Mouse (Mus musculus) kidney, adult 2 months (tissue): ENCODE data around the gene Gdpd5. TPM values are rescaled to one million over a fixed set of nuclear protein-coding genes. Genes with fewer than 3 reads are reported as not detected.
A peak's percentile ranks its signal among the peaks of the same experiment; 100 is the strongest.

Source experiments
- DNase-seq: peaks from one replicate; pipeline ENCODE4 v3.0.0; 2021
- H3K27ac ChIP-seq: fragments of 200-500 bp; 2 replicates; pipeline ENCODE4 v1.5.1; 2012; ENCODE audit warnings: low read depth, low read length, control low read depth, inconsistent platforms; ENCODE audit not compliant: insufficient read depth
- H3K27me3 ChIP-seq: fragments of 200-500 bp; replicated peaks from 2 replicates; pipeline ENCODE4 v1.6.1; 2012; ENCODE audit warnings: mild to moderate bottlenecking, moderate library complexity, low read length, inconsistent platforms; ENCODE audit not compliant: control insufficient read depth, insufficient read depth
- H3K36me3 ChIP-seq: fragments of 200-500 bp; 2 replicates; pipeline ENCODE4 v1.6.1; 2012; ENCODE audit warnings: mild to moderate bottlenecking, moderate library complexity, low read length, inconsistent platforms; ENCODE audit not compliant: control insufficient read depth, insufficient read depth
- H3K4me1 ChIP-seq: fragments of 200-500 bp; 2 replicates; pipeline ENCODE4 v1.6.1; 2011; ENCODE audit warnings: low read length; ENCODE audit not compliant: control insufficient read depth, insufficient read depth
- H3K4me3 ChIP-seq: fragments of 200-500 bp; 2 replicates; pipeline ENCODE4 v1.5.1; 2011; ENCODE audit warnings: mild to moderate bottlenecking, low read depth, low read length, control low read depth; ENCODE audit not compliant: insufficient read depth
- CTCF ChIP-seq: fragments of 200-500 bp; conservative IDR thresholded peaks from 2 replicates; pipeline ENCODE4 v1.5.1; 2011; ENCODE audit warnings: low read depth, mild to moderate bottlenecking, control low read depth, low read length, moderate library complexity, mixed read lengths; ENCODE audit not compliant: insufficient read depth, insufficient read length
- POLR2A ChIP-seq: fragments of 200-500 bp; IDR thresholded peaks from one replicate; pipeline ENCODE4 v1.6.1; 2011; ENCODE audit warnings: low read depth, low read length, control low read depth
- WGBS: fragments of 180-500 bp; shearing (Covaris S2); methylation state at CpG from one replicate; pipeline ENCODE4 v1.1.7; 2018; 5-methylcytosine and 5-hydroxymethylcytosine counted together
- polyA plus RNA-seq: library from polyadenylated mRNA; depleted of rRNA; stranded (reverse); fragments of >200 nt; gene quantifications from 2 replicates; pipeline ENCODE4 v1.2.3, GENCODE M21; 2012

The Gdpd5 gene
- polyA plus RNA-seq, 1 experiment: 10.4 TPM

DNA sequence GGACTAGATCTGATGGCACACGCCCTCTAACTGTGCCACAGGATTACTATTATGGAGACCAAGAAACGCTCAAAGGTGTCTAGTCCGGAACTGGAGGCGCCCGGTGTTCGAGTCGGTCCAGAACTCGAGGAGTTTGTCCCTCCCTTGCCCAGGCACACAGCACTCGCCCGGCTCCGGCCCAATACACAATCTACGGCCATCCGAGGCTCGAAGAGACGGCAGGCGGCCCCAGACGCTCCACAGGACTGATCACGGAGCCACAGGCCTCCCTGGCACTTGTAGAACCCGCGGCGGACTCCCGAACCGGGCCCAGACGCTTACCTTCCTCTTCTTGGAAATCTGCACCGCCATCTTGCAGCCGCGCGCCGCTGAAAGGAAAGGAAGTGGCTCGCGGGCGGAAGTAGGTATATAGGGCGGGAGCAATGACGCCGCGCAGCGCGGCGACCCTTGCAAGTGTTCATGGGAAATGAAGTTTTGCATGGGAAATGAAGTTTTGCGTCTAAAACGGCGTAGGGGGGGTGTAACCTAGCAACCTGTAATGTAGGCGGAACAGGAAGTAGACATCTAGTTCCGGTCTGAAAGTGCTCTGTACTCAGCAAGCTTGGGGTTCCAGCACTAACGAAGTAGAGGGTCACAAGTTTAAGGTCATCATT, 102.2 kb downstream of the Gdpd5 start, which contains the start of gene Rps3:
Gene Rps3 (minus strand): TSS at position 468 of the 653 bp plus-strand sequence.
- peak; percentile 74 for TF ChIP-seq POLR2A
- no peak for TF ChIP-seq CTCF
- H3K4me1 ChIP-seq: peaks cover 9% of the 10 kb centered on the region; the same call in 1 of the 2 replicates
- DNase-seq: peak; percentile 98

DNA sequence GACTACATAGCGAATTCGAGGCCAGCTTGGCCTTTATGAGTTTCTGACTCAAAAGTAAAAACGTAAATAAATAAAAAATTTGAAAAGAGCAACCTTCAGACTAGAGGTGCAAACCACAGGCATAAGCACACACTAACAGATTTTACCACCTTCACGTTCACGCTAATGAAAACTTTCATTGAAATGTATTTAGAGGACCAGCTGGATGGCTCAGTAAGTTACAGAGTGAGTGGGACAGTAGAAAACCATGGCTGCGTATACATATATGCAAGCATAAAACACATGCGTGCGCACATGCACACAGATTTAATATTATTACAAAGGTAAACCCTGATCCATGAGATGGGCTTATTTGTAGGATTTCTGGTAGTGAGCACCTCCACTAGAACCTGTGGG, 102.7 kb downstream of the Gdpd5 start:
- Histone ChIP-seq H3K4me1 (peaks cover 9% of the 10 kb centered on the region; the same call in 1 of the 2 replicates), H3K27me3 (no peaks in the 10 kb centered on the region), H3K4me3 (no peak overlapping the region), H3K27ac (peak overlapping the region; percentile 63), H3K36me3 (peaks cover 5% of the 10 kb centered on the region; the same call in 1 of the 2 replicates)
- 44% methylated on average over 8 of the region's 8 CpGs for WGBS
- no peak for DNase-seq
- TF ChIP-seq POLR2A (no peak), CTCF (no peak)

More for the DNA sequence above, 102.2 kb downstream of the Gdpd5 start, which contains the start of gene Rps3:
- H3K27me3 ChIP-seq: no peaks in the 10 kb centered on the region
- peak within 1 kb of the TSS; percentile 67 for H3K27ac ChIP-seq
- peaks cover 7% of the 10 kb centered on the region; the same call in 1 of the 2 replicates for H3K36me3 ChIP-seq
- H3K4me3 ChIP-seq: peak within 1 kb of the TSS; percentile 67
- WGBS: under 1% methylated on average over 45 of the region's 45 CpGs

DNA sequence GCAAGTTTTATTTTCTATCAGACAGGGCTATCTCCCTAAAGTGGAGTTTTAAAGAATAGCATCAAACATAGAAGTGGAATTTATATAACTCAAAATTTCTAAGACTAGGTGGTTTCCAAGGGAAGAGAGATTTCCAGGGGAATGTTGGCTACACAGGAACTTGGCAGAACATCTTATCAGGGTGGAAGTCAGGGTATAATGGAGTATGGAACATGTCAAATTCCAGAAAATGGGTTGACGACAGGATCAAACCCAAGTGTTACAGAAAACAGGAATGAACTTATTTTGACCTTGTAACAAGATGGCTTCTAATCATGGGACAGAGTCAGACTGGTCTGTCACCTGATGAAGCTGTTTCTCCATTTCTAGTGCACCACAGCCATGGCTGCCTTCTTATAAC, 103.5 kb downstream of the Gdpd5 start:
- no peaks in the 10 kb centered on the region for H3K27me3 ChIP-seq
- DNase-seq: no peak
- 69% methylated on average over 1 of the region's 1 CpGs for WGBS
- peaks cover 3% of the 10 kb centered on the region; the same call in 1 of the 2 replicates for H3K36me3 ChIP-seq
- H3K4me1 ChIP-seq: peaks cover 9% of the 10 kb centered on the region; the same call in 1 of the 2 replicates
- no peak overlapping the region for H3K4me3 ChIP-seq
- TF ChIP-seq CTCF: no peak
- no peak for TF ChIP-seq POLR2A
- H3K27ac ChIP-seq: no peak overlapping the region

DNA sequence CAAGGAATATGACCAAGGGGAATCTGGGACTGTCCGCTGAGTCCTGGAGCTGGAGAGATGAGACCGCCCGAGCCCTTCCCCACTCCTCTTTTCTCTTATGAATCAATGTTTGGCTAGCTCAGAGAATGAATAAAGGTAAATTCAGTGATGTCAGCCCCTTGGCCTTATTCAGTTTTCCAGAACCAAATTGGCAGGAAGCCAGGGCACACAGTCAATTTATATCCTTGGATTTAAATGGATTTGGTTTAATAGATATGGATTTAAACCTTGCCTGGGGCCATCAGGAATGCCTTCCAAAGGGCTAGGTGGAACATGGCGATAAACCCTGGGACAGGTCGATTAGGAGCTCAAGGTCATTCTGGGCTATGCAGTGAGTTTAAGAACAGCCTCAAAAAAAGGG, 108.5 kb downstream of the Gdpd5 start:
- no peak for TF ChIP-seq POLR2A
- TF ChIP-seq CTCF: no peak
- 76% methylated on average over 5 of the region's 5 CpGs for WGBS
- DNase-seq: no peak

DNA sequence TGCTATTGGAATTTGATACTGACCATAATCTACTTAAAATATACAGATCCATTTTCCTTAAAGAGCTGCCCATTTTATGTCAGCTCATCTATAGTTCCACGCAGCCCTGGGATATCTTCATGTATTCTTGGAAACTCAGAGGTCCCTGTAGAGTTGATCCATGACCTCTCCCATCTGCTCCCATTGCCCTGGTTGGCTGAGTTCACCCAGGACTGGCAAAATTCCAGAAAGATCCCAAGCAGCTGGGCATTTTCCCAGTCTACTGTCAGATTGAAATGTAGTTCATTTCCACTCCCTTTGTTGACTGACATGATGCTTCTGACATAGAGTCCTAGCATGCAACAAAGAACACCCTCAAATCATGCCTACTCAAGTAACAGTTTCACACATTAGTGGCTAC, 117.9 kb downstream of the Gdpd5 start:
- peak; percentile 19 for DNase-seq
- 44% methylated on average over 1 of the region's 1 CpGs for WGBS
- no peak for TF ChIP-seq POLR2A
- TF ChIP-seq CTCF: no peak

More for the DNA sequence above, 108.5 kb downstream of the Gdpd5 start:
- Histone ChIP-seq H3K4me1 (no peaks in the 10 kb centered on the region), H3K4me3 (no peak overlapping the region), H3K27ac (no peak overlapping the region), H3K36me3 (no peaks in the 10 kb centered on the region), H3K27me3 (no peaks in the 10 kb centered on the region)

DNA sequence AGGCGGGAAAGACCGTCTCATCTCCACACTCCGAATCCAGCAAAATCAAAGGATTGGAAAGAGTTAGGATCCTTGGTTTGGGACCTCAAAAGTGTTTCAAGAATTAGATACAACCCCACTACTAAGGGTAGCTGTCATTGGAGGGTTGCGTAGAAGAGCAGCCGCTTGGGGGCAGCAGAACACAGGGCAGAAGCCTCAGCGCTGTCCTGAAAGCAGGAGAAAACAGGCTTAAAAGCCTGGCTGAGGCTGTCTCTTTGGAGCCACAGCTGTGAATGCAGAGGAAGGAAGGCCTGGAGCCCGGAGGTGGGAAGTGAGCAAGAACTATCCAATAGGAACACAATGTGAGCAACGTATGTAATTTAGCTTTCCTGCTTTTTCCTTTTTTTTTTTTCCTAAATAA, 119.0 kb downstream of the Gdpd5 start:
- Histone ChIP-seq H3K4me1 (no peaks in the 10 kb centered on the region), H3K27me3 (no peaks in the 10 kb centered on the region), H3K36me3 (no peaks in the 10 kb centered on the region), H3K4me3 (no peak overlapping the region), H3K27ac (no peak overlapping the region)
- 4% methylated on average over 8 of the region's 8 CpGs for WGBS
- peak; percentile 93 for TF ChIP-seq CTCF
- TF ChIP-seq POLR2A: no peak
- peak; percentile 84 for DNase-seq

More for the DNA sequence above, 117.9 kb downstream of the Gdpd5 start:
- Histone ChIP-seq H3K4me3 (no peak overlapping the region), H3K27me3 (no peaks in the 10 kb centered on the region), H3K36me3 (no peaks in the 10 kb centered on the region), H3K27ac (no peak overlapping the region), H3K4me1 (no peaks in the 10 kb centered on the region)

DNA sequence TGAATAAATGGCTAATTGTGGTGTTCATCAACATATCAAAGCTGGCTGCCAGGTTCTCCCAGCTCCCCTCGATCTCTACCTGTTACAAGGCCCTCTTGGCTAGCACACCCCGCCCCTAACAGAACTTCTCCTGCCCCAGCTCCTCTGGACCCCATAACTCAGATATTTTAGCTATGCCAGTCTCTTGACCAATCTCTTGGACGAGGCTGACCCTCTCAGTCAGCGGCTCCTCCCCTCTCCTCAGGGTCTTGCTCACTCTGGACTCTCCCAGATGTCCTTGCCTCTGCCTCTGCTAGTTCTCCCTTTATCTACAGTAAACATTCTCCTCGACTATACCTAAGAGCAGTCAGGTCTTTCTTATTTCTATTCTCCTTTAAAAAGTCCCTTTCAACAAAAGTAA, 119.4 kb downstream of the Gdpd5 start:
- no peak for DNase-seq
- no peak overlapping the region for H3K27ac ChIP-seq
- TF ChIP-seq CTCF: no peak
- TF ChIP-seq POLR2A: no peak
- no peaks in the 10 kb centered on the region for H3K36me3 ChIP-seq
- no peak overlapping the region for H3K4me3 ChIP-seq
- no peaks in the 10 kb centered on the region for H3K27me3 ChIP-seq
- H3K4me1 ChIP-seq: no peaks in the 10 kb centered on the region
- 65% methylated on average over 5 of the region's 5 CpGs for WGBS
